Mouse (Mus musculus) cerebral cortex, adult 2 months (tissue): ENCODE data around the gene Defb18.

Experiments
- WGBS: fragments of 180-500 bp; shearing (Covaris S2); methylation state at CpG from one replicate; pipeline ENCODE4 v1.1.7; 2018; 5-methylcytosine and 5-hydroxymethylcytosine counted together

Defb18 gene

GRCm38 (mm10) chr1:18237343-18237742 is at the start of gene Defb18:
TSS of gene Defb18 (minus strand) at chr1:18237443.
- WGBS = 78% methylated on average over 1 of the region's 1 CpGs

- WGBS = 88% methylated on average over 4 of the region's 4 CpGs
Measured at GRCm38 (mm10) chr1:18271095-18271494, 33.9 kb upstream of the Defb18 start.

DNA sequence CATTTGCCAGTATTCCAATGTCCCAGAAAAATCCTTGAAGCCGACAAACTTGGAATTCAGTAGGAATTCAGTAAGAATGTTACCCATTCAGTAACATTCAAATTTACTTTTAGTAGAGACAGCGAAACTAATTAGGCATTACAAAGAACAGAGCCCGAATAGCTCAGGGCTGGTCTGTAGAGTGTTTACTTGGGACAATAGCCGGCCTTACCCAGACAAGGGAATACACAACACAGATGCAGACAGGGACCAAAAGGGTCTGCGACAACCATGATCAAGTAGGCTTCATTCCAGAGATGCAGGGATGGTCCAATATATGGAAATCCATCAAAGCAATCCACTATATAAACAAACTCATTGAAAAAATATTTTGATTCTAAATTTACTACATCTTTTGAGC is 31.6 kb upstream of the Defb18 start:
- WGBS = 59% methylated on average over 5 of the region's 5 CpGs

GRCm38 (mm10) chr1:18265038-18265437 is 27.8 kb upstream of the Defb18 start, which contains the start of gene Defb41:
TSS of gene Defb41 (minus strand) at chr1:18265138.

GRCm38 (mm10) chr1:18245801-18246580 is 8.7 kb upstream of the Defb18 start:
- WGBS = 76% methylated on average over 9 of the region's 9 CpGs

- WGBS = 66% methylated on average over 3 of the region's 3 CpGs
Measured at GRCm38 (mm10) chr1:18223385-18223945, 13.8 kb downstream of the Defb18 start.

DNA sequence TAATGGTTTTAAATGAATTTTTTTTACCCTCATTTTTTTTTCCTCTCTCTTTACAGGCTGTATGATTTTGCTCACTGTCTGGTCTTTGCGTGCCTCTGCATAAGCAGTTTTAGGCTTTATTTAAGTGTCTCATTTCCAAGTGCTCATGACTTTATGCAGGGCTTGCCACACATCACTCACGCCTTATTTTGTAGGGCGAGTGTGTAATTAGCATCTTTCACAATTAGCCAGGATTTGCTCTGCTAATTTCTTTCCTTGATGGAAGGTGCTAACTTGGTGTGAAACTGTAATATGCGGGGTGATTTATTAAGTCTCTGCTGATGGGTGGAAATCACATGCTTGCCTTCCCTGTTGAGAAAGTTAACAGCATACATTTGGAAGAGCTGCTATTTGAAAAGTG is 45.5 kb downstream of the Defb18 start:
- 33% methylated on average over 4 of the region's 4 CpGs for WGBS

DNA sequence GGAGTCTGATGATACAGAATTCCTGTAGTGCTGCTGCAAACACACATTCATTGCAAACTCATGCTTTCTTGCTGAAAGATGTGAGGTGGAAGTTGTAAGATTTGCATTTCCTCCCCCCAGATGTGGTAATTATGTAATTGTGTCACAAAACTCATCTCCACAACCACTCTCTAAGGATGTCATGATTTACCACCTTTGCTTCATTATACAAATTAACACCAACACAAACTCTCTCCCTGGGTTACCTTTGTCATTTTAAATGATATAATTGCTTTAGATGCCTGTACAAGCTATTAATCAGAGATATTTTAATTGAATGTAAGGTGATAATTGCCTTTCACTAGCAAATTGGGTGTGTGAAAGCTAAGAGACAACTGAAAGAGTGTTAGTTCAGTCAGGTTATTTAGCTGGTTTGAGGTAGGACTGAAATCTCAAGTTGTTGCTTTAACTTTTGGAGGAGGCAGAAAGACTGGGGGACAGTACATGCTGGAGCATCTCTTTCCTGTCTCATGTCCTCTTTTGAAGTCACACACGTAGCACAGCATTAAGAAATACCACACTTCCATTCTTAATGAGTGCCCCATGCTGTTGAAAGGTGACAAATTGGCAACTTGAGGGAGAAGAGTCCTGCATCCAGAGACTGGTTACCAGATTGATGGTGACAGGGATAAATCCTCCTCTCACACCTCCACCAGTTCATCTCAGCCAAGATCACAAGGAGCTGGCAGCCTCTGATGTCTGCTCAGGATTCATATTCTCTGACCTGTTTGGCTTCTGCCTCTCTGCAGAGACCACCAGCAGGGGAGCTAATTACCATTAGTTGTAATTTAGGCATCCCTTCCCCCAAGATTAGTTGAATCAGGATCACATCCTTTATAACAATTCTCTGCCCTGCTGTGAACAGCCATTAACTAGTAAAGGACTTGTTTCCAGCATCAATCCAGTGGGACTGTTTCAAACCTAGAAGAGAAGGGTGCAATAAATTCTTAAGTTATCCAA is 46.2 kb downstream of the Defb18 start:
- 37% methylated on average over 1 of the region's 1 CpGs for WGBS
